Mouse (Mus musculus) spleen, adult 2 months (tissue): ENCODE results near the gene Cnnm1.

Source experiments
- CTCF ChIP-seq: fragments of 200-500 bp; IDR thresholded peaks from 2 replicates; pipeline ENCODE4 v1.5.1; 2011; ENCODE audit warnings: mild to moderate bottlenecking, inconsistent platforms; ENCODE audit not compliant: insufficient read depth, insufficient read length, insufficient replicate concordance; ENCODE audit errors: extremely low read depth
- POLR2A ChIP-seq: fragments of 200-500 bp; IDR thresholded peaks from 2 replicates; pipeline ENCODE4 v1.6.1; 2011; ENCODE audit warnings: low read depth, low read length, inconsistent platforms

GRCm38 (mm10) chr19:43487429-43487828 lies 47.2 kb downstream of the Cnnm1 start:
- TF ChIP-seq POLR2A (no peak), CTCF (no peak)
